Mouse (Mus musculus): ENCODE results near the gene Cdnf. TPM values are rescaled to one million over a fixed set of nuclear protein-coding genes. Genes with fewer than 3 reads are reported as not detected.

Cdnf gene
- total and polyA plus RNA-seq, 3 experiments: 0.39 to 0.77 TPM; not detected in 1

GRCm38 (mm10) chr2:3475746-3476251 lies 37.0 kb upstream of the Cdnf start:
- Histone ChIP-seq H3K9ac (ENCODE audit: control insufficient read depth, low read depth, low read length, poor library complexity, severe bottlenecking) (peak overlapping the region; percentile 79), H3K9me3 (replicated peaks; ENCODE audit: insufficient read depth, low read length) (no peaks in the 10 kb centered on the region), H3K79me2 (ENCODE audit: control insufficient read depth, insufficient read depth, low read length, poor library complexity) (peaks cover 21% of the 10 kb centered on the region), H3K36me3 (ENCODE audit: control insufficient read depth in 1 of 2, insufficient read depth in 2 of 2, low read length in 2 of 2) (peaks cover 0 to 10% of the 10 kb centered on the region in 2 experiments), H3K4me1 (ENCODE audit: control insufficient read depth in 1 of 2, insufficient read depth in 2 of 2, low read length in 2 of 2) (peaks cover 4% of the 10 kb centered on the region in 2 experiments; a peak in 3 of 4 replicates), H3K27ac (ENCODE audit: control insufficient read depth, low read depth, low read length) (peak overlapping the region; percentile 58; the same call in 1 of the 2 replicates), H3K27me3 (ENCODE audit: control insufficient read depth in 1 of 2, insufficient read depth in 2 of 2, low read length in 2 of 2) (no peaks in the 10 kb centered on the region), H3K4me3 (ENCODE audit: control insufficient read depth in 1 of 2, insufficient read depth in 1 of 2, low read depth in 2 of 2, low read length in 2 of 2) (peak overlapping the region; percentile 88 to 98)
- peak; percentile 55 for DNase-seq (ENCODE audit: low read depth, low spot score)
- no peak for TF ChIP-seq TAL1 (IDR thresholded peaks at IDR 0.05; ENCODE audit: low read length)
- no peak for TF ChIP-seq GABPA (IDR thresholded peaks at IDR 0.05; ENCODE audit: low read depth, low read length)
- TF ChIP-seq NELFE (IDR thresholded peaks at IDR 0.05; ENCODE audit: low read depth, low read length): no peak
- no peak for TF ChIP-seq ZKSCAN1 (IDR thresholded peaks at IDR 0.05; ENCODE audit: low read depth, low read length)
- peak in 1 of 2 experiments; percentile 55; a peak in 1 of 4 replicates for TF ChIP-seq USF2 (IDR thresholded peaks at IDR 0.05; ENCODE audit: borderline replicate concordance in 1 of 2, insufficient read depth in 1 of 2, low read depth in 1 of 2, low read length in 2 of 2)
- no peak for TF ChIP-seq ETS1 (IDR thresholded peaks at IDR 0.05; ENCODE audit: low read depth, low read length)
- peak; percentile 87 for TF ChIP-seq BHLHE40 (IDR thresholded peaks at IDR 0.05; ENCODE audit: borderline replicate concordance, low read depth, low read length)
- TF ChIP-seq ZC3H11A (IDR thresholded peaks at IDR 0.05; ENCODE audit: low read depth, low read length): no peak
- TF ChIP-seq RCOR1 (IDR thresholded peaks at IDR 0.05; ENCODE audit: low read depth, low read length): 0 out of 2 replicates have a peak, but pooled peaks have one; percentile 20
- no peak for TF ChIP-seq POLR2AphosphoS2 (IDR thresholded peaks at IDR 0.05; ENCODE audit: low read length)
- peak; percentile 87 for TF ChIP-seq USF1 (IDR thresholded peaks at IDR 0.05; ENCODE audit: low read depth, low read length)
- TF ChIP-seq MXI1 (IDR thresholded peaks at IDR 0.05; ENCODE audit: low read depth, low read length): peak; percentile 30; the same call in 1 of the 2 replicates
- TF ChIP-seq SIN3A (IDR thresholded peaks at IDR 0.05; ENCODE audit: low read length): peak; percentile 57; the same call in 1 of the 2 replicates
- no peak for TF ChIP-seq MYB (IDR thresholded peaks at IDR 0.05; ENCODE audit: low read depth, low read length)
- TF ChIP-seq CHD1 (IDR thresholded peaks at IDR 0.05; ENCODE audit: low read depth, low read length): no peak
- TF ChIP-seq MYC (IDR thresholded peaks at IDR 0.05; ENCODE audit: low read depth, low read length): 0 out of 2 replicates have a peak, but pooled peaks have one; percentile 24
- no peak for TF ChIP-seq ELF1 (IDR thresholded peaks at IDR 0.05; ENCODE audit: low read depth, low read length)

- H3K36me3 ChIP-seq (ENCODE audit: control insufficient read depth in 1 of 2, insufficient read depth in 2 of 2, low read length in 2 of 2): peaks cover 0 to 2% of the 10 kb centered on the region in 2 experiments; a peak in 1 of 4 replicates
- no peaks in the 10 kb centered on the region for H3K9me3 ChIP-seq (replicated peaks; ENCODE audit: insufficient read depth, low read length)
- peak; percentile 71 for DNase-seq (ENCODE audit: low read depth, low spot score)
- no peak overlapping the region for H3K27ac ChIP-seq (ENCODE audit: control insufficient read depth, low read depth, low read length)
- H3K79me2 ChIP-seq (ENCODE audit: control insufficient read depth, insufficient read depth, low read length, poor library complexity): no peaks in the 10 kb centered on the region; the same call in 1 of the 2 replicates
- no peak overlapping the region for H3K4me3 ChIP-seq (ENCODE audit: control insufficient read depth in 1 of 2, insufficient read depth in 1 of 2, low read depth in 2 of 2, low read length in 2 of 2)
- TF ChIP-seq CTCF (IDR thresholded peaks at IDR 0.05 in 2 of 3, conservative IDR thresholded peaks at IDR 0.05 in 1 of 3; ENCODE audit: control insufficient read depth in 1 of 3, insufficient read depth in 1 of 3, low read depth in 2 of 3, low read length in 3 of 3, poor library complexity in 1 of 3, severe bottlenecking in 1 of 3) (peak in 1 of 3 experiments; percentile 57; a peak in 3 of 6 replicates), GABPA (IDR thresholded peaks at IDR 0.05; ENCODE audit: low read depth, low read length) (no peak), SMC3 (IDR thresholded peaks at IDR 0.05; ENCODE audit: low read depth, low read length) (peak; percentile 48), JUND (IDR thresholded peaks at IDR 0.05; ENCODE audit: low read depth, low read length) (no peak), GATA1 (IDR thresholded peaks at IDR 0.05; ENCODE audit: low read depth, low read length) (0 out of 2 replicates have a peak, but pooled peaks have one; percentile 24), ZC3H11A (IDR thresholded peaks at IDR 0.05; ENCODE audit: low read depth, low read length) (peak; percentile 18; the same call in 1 of the 2 replicates), CHD1 (IDR thresholded peaks at IDR 0.05; ENCODE audit: low read depth, low read length) (no peak), RAD21 (IDR thresholded peaks at IDR 0.05; ENCODE audit: low read depth, low read length) (peak; percentile 55), ZNF384 (IDR thresholded peaks at IDR 0.05; ENCODE audit: low read depth, low read length) (no peak)
- H3K9ac ChIP-seq (ENCODE audit: control insufficient read depth, low read depth, low read length, poor library complexity, severe bottlenecking): no peak overlapping the region
- H3K27me3 ChIP-seq (ENCODE audit: control insufficient read depth in 1 of 2, insufficient read depth in 2 of 2, low read length in 2 of 2): no peaks in the 10 kb centered on the region
- H3K4me1 ChIP-seq (ENCODE audit: control insufficient read depth in 1 of 2, insufficient read depth in 2 of 2, low read length in 2 of 2): no peaks in the 10 kb centered on the region
Measured at GRCm38 (mm10) chr2:3480239-3480638, 32.6 kb upstream of the Cdnf start.

Measured in MEL (cell line).